In genomic region chr10:76550458-76550857, GRCm38 (mm10) we compare ENCODE assay signal across 14 mouse cellular contexts. TPM values are rescaled to one million over a fixed set of nuclear protein-coding genes. Genes with fewer than 3 reads are reported as not detected.
DNase-seq lines count a peak whose midpoint lies in the region; ATAC-seq and TF ChIP-seq lines count a peak whose summit lies in the region.
"Had no signal": no experiment of that assay in that cellular context is flagged by ENCODE, and none has a peak within 500 bp of the region (broad histone marks: within the 10 kb centered on the region; RNA-seq: fewer than 3 reads in every experiment).

No protein-coding gene starts in this region.

- 90% methylated on average over 5 of the region's 5 CpGs for WGBS in heart, postnatal 0 days
- WGBS in heart, embryonic 12.5 days = 88% methylated on average over 5 of the region's 5 CpGs
- WGBS in limb, embryonic 11.5 days = 90% methylated on average over 5 of the region's 5 CpGs
- 90% methylated on average over 5 of the region's 5 CpGs for WGBS in limb, embryonic 10.5 days

- H3K27me3 ChIP-seq in heart, postnatal 0 days (ENCODE audit: control insufficient read depth, insufficient read depth, low read length) = no peaks in the 10 kb centered on the region
- no peaks in the 10 kb centered on the region for H3K27me3 ChIP-seq in heart, embryonic 12.5 days (replicated peaks)
- no peaks in the 10 kb centered on the region for H3K27me3 ChIP-seq in limb, embryonic 11.5 days (ENCODE audit: control insufficient read depth, insufficient read depth, low read length)
- no peaks in the 10 kb centered on the region for H3K27me3 ChIP-seq in limb, embryonic 10.5 days (ENCODE audit: low read depth, poor library complexity, severe bottlenecking)
- H3K27me3 ChIP-seq: heart, embryonic 15.5 days; neural tube, embryonic 12.5 days had no signal

- no peak for TF ChIP-seq EP300 in heart, postnatal 0 days (IDR thresholded peaks at IDR 0.05; ENCODE audit: low read depth)

- ATAC-seq in heart, postnatal 0 days (ENCODE audit: insufficient read depth, low read depth) = peak; percentile 24; the same call in 1 of the 2 replicates
- no peak for ATAC-seq in heart, embryonic 12.5 days (ENCODE audit: insufficient number of reproducible peaks, low FRiP score)
- ATAC-seq in limb, embryonic 11.5 days (ENCODE audit: insufficient number of reproducible peaks, low FRiP score, low TSS enrichment, low read depth) = no peak
- ATAC-seq: forebrain, embryonic 14.5 days had no signal

- no peak for DNase-seq in heart, postnatal 0 days (ENCODE audit: low spot score)
- DNase-seq in limb, embryonic 11.5 days (ENCODE audit: low spot score) = peak; percentile 29
- DNase-seq in limb, embryonic 10.5 days (ENCODE audit: low spot score) = no peak
- peak; percentile 21 for DNase-seq in 416B (ENCODE audit: low read depth)
- peak; percentile 53 for DNase-seq in ZHBTc4 (ENCODE audit: low read depth, low spot score)
- no peak for DNase-seq in thymus, postnatal 14 days
- DNase-seq in left cerebral cortex, postnatal 10 days (ENCODE audit: extremely low spot score in 1 of 2, low spot score in 2 of 2) = no peak
- DNase-seq: adrenal gland, postnatal 14 days had no signal

- TF ChIP-seq CTCF in heart, postnatal 0 days (IDR thresholded peaks at IDR 0.05; ENCODE audit: low read depth) = peak; percentile 50

- H3K9me3 ChIP-seq in heart, postnatal 0 days (replicated peaks; ENCODE audit: control insufficient read depth, low read length) = no peaks in the 10 kb centered on the region
- no peaks in the 10 kb centered on the region; the same call in 1 of the 2 replicates for H3K9me3 ChIP-seq in heart, embryonic 12.5 days (replicated peaks)
- H3K9me3 ChIP-seq in limb, embryonic 11.5 days (ENCODE audit: control insufficient read depth, low read length) = no peaks in the 10 kb centered on the region
- H3K9me3 ChIP-seq in limb, embryonic 10.5 days (replicated peaks) = no peaks in the 10 kb centered on the region
- H3K9me3 ChIP-seq: heart, embryonic 15.5 days; neural tube, embryonic 12.5 days had no signal

- no peak overlapping the region for H3K4me2 ChIP-seq in heart, postnatal 0 days (ENCODE audit: low read depth, low read length)
- H3K4me2 ChIP-seq in heart, embryonic 12.5 days = no peak overlapping the region
- H3K4me2 ChIP-seq in limb, embryonic 11.5 days (ENCODE audit: low read depth, severe bottlenecking) = no peak overlapping the region
- H3K4me2 ChIP-seq: heart, embryonic 15.5 days; neural tube, embryonic 12.5 days had no signal

- no peak overlapping the region for H3K27ac ChIP-seq in heart, postnatal 0 days (ENCODE audit: low read depth)
- no peak overlapping the region for H3K27ac ChIP-seq in heart, embryonic 12.5 days (ENCODE audit: poor library complexity, severe bottlenecking)
- H3K27ac ChIP-seq in limb, embryonic 11.5 days (replicated peaks; ENCODE audit: low read depth, low read length) = no peak overlapping the region
- H3K27ac ChIP-seq in limb, embryonic 10.5 days = no peak overlapping the region
- H3K27ac ChIP-seq: heart, embryonic 15.5 days; neural tube, embryonic 12.5 days had no signal

- intact Hi-C loops in left cerebral cortex, postnatal 10 days (cut with DNase I) = loop anchor here (10.0 kb wide), 1 partner anchor 184 kb away; no protein-coding TSS in a partner anchor

- no peaks in the 10 kb centered on the region for H3K4me1 ChIP-seq in heart, postnatal 0 days (ENCODE audit: control insufficient read depth, insufficient read depth)
- H3K4me1 ChIP-seq in heart, embryonic 12.5 days (replicated peaks) = no peaks in the 10 kb centered on the region
- H3K4me1 ChIP-seq in limb, embryonic 11.5 days (ENCODE audit: control insufficient read depth, insufficient read depth, low read length) = no peaks in the 10 kb centered on the region
- H3K4me1 ChIP-seq in limb, embryonic 10.5 days = no peaks in the 10 kb centered on the region
- H3K4me1 ChIP-seq: heart, embryonic 15.5 days; neural tube, embryonic 12.5 days had no signal

- no peak overlapping the region for H3K9ac ChIP-seq in heart, postnatal 0 days (replicated peaks; ENCODE audit: low read depth, low read length)
- H3K9ac ChIP-seq in heart, embryonic 12.5 days = no peak overlapping the region
- no peak overlapping the region for H3K9ac ChIP-seq in limb, embryonic 11.5 days (ENCODE audit: low read length)
- H3K9ac ChIP-seq: heart, embryonic 15.5 days; neural tube, embryonic 12.5 days had no signal

- no peak overlapping the region for H3K4me3 ChIP-seq in heart, postnatal 0 days (ENCODE audit: low read depth, low read length)
- no peak overlapping the region for H3K4me3 ChIP-seq in heart, embryonic 12.5 days
- H3K4me3 ChIP-seq in limb, embryonic 11.5 days (ENCODE audit: low read depth, low read length) = no peak overlapping the region
- no peak overlapping the region for H3K4me3 ChIP-seq in limb, embryonic 10.5 days
- H3K4me3 ChIP-seq: heart, embryonic 15.5 days; neural tube, embryonic 12.5 days had no signal

- peaks cover 81% of the 10 kb centered on the region for H3K36me3 ChIP-seq in heart, postnatal 0 days (replicated peaks; ENCODE audit: control insufficient read depth, insufficient read depth, low read length)
- H3K36me3 ChIP-seq in heart, embryonic 12.5 days = peaks cover 88% of the 10 kb centered on the region
- peaks cover 15% of the 10 kb centered on the region for H3K36me3 ChIP-seq in limb, embryonic 11.5 days (ENCODE audit: control insufficient read depth, insufficient read depth, low read length)
- H3K36me3 ChIP-seq in limb, embryonic 10.5 days = peaks cover 97% of the 10 kb centered on the region

RNA-seq across cellular contexts. Expression of gene Spatc1l, which starts 11.6 kb away (rescaled TPM):
- total RNA-seq in heart, postnatal 0 days (2014; rRNA removed; ENCODE audit: low replicate concordance) = not detected in 2 replicates
- not detected in 2 replicates for polyA plus RNA-seq in heart, postnatal 0 days (2015; fragmentation: Nextera tagmentation; extraction: Ambion mirVana)
- not detected in 2 replicates for polyA plus RNA-seq in heart, embryonic 12.5 days (2016; fragmentation: Nextera tagmentation; extraction: Ambion mirVana)
- polyA plus RNA-seq in limb, embryonic 11.5 days (2014; fragmentation: Nextera tagmentation; extraction: Ambion mirVana) = not detected in 2 replicates
- polyA plus RNA-seq in limb, embryonic 10.5 days (2016; fragmentation: Nextera tagmentation; extraction: Ambion mirVana) = not detected in 2 replicates
- total RNA-seq in left cerebral cortex, postnatal 10 days (2021) = not detected
- total RNA-seq: adrenal gland, postnatal 14 days; ES-E14 had no signal
- polyA plus RNA-seq: forebrain, embryonic 14.5 days; heart, embryonic 15.5 days; lung, embryonic 16.5 days; neural tube, embryonic 12.5 days had no signal

RNA-seq across cellular contexts. Expression of gene Lss, which starts 19.1 kb away (rescaled TPM):
- 4.9 and 9.0 TPM in 2 replicates for total RNA-seq in heart, postnatal 0 days (2014; rRNA removed; ENCODE audit: low replicate concordance)
- 5.7 and 7.8 TPM in 2 replicates for polyA plus RNA-seq in heart, postnatal 0 days (2015; fragmentation: Nextera tagmentation; extraction: Ambion mirVana)
- polyA plus RNA-seq in heart, embryonic 12.5 days (2016; fragmentation: Nextera tagmentation; extraction: Ambion mirVana) = 12.6 and 13.3 TPM in 2 replicates
- polyA plus RNA-seq in limb, embryonic 11.5 days (2014; fragmentation: Nextera tagmentation; extraction: Ambion mirVana) = 32.8 and 38.4 TPM in 2 replicates
- polyA plus RNA-seq in limb, embryonic 10.5 days (2016; fragmentation: Nextera tagmentation; extraction: Ambion mirVana) = 51.2 and 52.5 TPM in 2 replicates
- total RNA-seq in left cerebral cortex, postnatal 10 days (2021) = 10 to 100 TPM; 70.9 to 71.3 TPM

RNA-seq across cellular contexts. Expression of gene Ftcd, which starts 25.0 kb away (rescaled TPM):
- 3.5 and 5.8 TPM in 2 replicates for total RNA-seq in heart, postnatal 0 days (2014; rRNA removed; ENCODE audit: low replicate concordance)
- polyA plus RNA-seq in heart, postnatal 0 days (2015; fragmentation: Nextera tagmentation; extraction: Ambion mirVana) = 4.5 and 5.6 TPM in 2 replicates
- polyA plus RNA-seq in heart, embryonic 12.5 days (2016; fragmentation: Nextera tagmentation; extraction: Ambion mirVana) = 3.2 and 3.5 TPM in 2 replicates
- not detected in 2 replicates for polyA plus RNA-seq in limb, embryonic 11.5 days (2014; fragmentation: Nextera tagmentation; extraction: Ambion mirVana)
- polyA plus RNA-seq in limb, embryonic 10.5 days (2016; fragmentation: Nextera tagmentation; extraction: Ambion mirVana) = 0.10 TPM in 1 of 2 replicates, not detected in the other
- not detected for total RNA-seq in left cerebral cortex, postnatal 10 days (2021)
- total RNA-seq: ES-E14 had no signal
- polyA plus RNA-seq: forebrain, embryonic 14.5 days; neural tube, embryonic 12.5 days had no signal

Comparison
In these comparisons a context has a peak if more than half of its experiments do, and no peak if none do; other contexts are left out.
1. DNase-seq: peak in limb, embryonic 11.5 days (single experiment), 416B (single experiment) and ZHBTc4 (single experiment); none in heart, postnatal 0 days (single experiment), limb, embryonic 10.5 days (single experiment), thymus, postnatal 14 days (single experiment) and left cerebral cortex, postnatal 10 days (0 of 2).